Mouse (Mus musculus) mesoderm, embryonic 11.5 days (tissue): ENCODE data around the gene Tmem218.

Experiments
- DNase-seq: peaks from one replicate; pipeline ENCODE4 v3.0.0-alpha.2; 2012; ENCODE audit warnings: low read depth, low spot score

Tmem218 gene

DNA sequence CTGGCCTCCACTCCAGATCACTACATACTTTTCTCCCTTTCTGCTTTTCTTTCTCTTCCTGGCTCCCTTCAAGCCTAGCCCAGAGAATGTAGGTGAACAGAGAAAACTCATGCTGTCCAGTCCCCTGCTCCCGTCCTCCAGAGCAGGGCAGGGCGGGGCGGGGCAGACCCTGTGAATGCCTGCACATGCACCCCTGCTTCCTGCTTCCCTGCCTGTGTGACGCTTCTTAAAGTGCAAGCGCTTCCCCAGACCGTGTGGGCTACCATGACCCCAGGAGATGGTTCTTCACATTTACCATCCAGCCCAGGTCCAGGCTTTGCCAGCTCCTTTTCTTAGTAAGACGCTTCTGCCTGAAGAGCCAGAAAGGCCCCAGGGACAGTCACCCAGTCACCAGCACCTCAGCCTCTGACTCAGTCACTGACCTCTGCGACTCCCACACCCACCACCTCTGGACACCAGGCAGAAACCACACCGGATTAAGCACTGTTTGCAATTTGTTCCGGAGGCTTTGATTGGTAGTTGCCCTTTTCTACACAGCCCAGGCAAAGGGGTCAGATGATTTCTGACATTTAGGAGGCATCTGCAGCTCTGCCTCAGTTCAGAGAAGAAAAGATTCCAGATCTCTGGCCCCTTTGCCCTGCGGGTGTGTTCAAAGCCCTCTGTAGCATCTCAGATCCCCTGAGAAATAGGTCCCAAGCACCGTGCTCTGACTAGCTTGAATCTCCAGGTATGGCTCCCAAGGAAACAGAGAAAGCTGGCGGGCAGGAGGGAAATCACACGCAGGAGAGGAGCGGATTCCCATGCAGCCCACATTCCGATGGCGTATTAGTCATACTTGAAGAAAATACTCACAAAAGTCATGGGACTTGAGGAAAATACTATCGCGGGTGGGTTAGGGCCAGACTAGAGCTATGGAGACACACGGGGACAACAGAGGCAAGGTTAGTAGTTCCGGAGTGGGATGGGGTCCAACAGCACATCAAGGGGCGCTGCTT lies 24.5 kb downstream of the Tmem218 start:
- no peak for DNase-seq

GRCm38 (mm10) chr9:37235951-37236737 lies 28.1 kb downstream of the Tmem218 start:
- no peak for DNase-seq

DNA sequence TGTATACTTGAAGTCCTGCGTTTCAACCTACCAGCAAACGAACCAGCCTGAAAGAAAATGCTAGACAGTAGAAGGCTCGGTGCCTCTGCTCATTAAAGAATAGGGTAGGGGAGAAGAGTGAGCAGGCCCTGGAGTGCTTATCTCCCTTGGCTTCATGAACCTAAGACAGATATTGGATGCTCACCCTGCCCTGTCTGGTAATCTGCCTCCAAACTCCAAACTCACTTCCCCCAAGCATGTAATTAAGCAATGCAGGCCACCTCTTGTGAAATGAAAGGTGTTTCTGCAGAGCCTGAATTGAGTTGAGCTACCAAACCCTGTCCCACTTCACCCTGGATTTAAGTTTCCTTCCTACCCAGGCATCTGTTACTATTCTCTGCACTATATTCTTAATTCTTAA lies 34.7 kb downstream of the Tmem218 start:
- DNase-seq = no peak

DNA sequence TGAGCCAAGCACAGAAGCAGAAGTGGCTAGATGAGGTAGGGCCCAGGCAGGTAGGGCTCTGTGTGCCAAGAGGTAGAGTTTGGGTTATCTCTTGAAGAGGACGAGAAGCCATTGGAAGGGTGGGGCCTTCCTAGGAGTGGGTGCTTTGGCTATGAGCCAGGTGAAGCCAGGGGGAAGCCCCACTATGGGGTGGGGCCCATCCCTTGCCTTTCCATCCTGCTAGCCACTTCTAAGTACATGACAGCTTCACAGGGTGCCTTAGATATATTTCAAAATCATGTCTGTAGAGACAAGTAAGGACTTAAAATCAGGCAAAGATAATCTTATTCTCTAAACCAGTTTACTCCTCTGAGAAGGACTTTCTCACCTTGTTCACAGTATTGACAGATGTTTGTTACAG lies 36.6 kb downstream of the Tmem218 start:
- DNase-seq = no peak

- no peak for DNase-seq
Observed at GRCm38 (mm10) chr9:37245404-37245803, 37.4 kb downstream of the Tmem218 start.

GRCm38 (mm10) chr9:37245810-37246209 lies 37.8 kb downstream of the Tmem218 start:
- DNase-seq = no peak

- no peak for DNase-seq
Observed at GRCm38 (mm10) chr9:37247429-37247828, 39.4 kb downstream of the Tmem218 start.

GRCm38 (mm10) chr9:37248381-37248906 lies 40.4 kb downstream of the Tmem218 start:
- DNase-seq = no peak

- DNase-seq = no peak
Observed at GRCm38 (mm10) chr9:37249976-37250375, 42.0 kb downstream of the Tmem218 start.

GRCm38 (mm10) chr9:37250631-37251030 lies 42.6 kb downstream of the Tmem218 start:
- DNase-seq = no peak

GRCm38 (mm10) chr9:37254531-37255110 lies 46.6 kb downstream of the Tmem218 start:
- DNase-seq = peak; percentile 23

DNA sequence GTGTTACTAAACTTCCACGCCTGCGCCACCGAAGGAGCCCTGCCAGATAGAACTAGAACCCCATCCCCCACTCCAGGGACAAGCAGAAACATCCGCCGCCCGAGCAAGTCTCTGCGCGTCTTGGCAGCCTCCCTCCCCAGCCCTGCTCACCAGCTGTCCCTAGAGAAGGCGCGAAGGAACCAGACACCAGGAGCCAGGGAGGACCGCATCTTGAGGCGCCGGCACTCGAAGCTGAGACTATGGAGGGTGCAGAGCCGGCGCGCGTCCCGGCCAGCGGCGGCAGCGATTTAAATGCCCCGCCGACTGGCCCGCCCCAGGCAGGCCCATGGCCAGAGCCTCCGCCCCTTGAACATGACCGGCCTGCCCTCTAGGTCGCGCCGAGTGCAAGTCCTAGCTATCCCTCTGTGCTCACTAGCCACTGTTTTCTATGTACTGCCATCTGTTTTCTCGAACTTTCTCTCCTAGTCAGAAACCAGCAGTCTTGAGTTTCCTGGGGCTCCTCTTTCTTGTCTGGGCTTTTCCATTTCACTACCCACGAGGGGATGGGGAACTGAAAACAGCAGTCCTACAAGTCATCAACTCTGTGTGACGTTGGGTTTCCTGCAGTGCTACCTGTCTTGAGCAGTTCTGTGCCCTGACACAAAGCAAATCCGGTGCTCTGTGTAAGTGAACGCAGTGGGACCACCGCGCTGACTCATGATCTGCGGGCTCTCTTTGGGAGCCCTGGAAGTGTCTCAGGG lies 47.3 kb downstream of the Tmem218 start, which contains the start of gene Slc37a2:
Slc37a2 (minus strand) TSS at position 590 of the 740 bp plus-strand sequence.
- peak; percentile 52 for DNase-seq

GRCm38 (mm10) chr9:37255889-37256225 lies 47.8 kb downstream of the Tmem218 start:
- DNase-seq = peak; percentile 58

DNA sequence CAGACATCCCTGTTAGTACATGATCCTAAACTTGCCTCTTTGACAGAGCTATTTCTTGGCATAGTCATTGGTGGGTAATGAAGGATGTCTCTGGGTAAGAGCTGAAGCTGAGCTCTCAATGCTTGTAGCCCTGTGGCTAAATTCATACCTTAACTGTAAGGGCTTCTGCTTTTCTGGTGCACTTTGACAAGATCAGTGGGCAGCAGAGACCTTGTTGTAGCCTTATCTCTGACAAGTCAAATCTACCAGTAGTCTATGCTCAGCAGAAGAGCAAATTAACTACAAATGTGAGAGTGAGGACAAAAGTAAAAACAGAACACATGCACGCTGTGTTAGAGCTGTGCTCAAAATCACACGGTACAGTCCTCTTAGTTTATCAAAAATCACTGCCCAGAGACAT lies 58.6 kb downstream of the Tmem218 start:
- DNase-seq = no peak
